Mouse (Mus musculus): Measurements from ENCODE around the gene Gab2.

The Gab2 gene

DNA sequence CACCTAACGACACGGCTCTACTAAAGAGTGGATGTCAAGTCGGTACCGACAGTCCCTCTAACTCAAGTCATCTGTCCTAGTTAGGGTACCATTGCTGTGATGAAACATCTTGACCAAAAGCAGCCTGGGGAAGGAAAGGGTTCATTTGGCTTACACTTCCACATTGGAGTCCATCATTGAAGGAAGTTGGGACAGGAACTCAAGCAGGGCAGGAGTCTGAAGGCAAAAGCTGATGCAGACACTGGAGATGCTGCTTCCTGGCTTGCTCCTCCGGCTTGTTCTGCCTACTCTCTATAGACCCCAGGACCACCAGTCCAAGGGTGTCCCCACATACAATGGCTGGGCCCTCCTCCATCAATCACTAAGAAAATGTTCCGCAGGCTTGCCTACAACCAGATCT lies 234.3 kb downstream of the Gab2 start:
- no peak for DNase-seq (ENCODE audit: low read depth, low spot score)

DNA sequence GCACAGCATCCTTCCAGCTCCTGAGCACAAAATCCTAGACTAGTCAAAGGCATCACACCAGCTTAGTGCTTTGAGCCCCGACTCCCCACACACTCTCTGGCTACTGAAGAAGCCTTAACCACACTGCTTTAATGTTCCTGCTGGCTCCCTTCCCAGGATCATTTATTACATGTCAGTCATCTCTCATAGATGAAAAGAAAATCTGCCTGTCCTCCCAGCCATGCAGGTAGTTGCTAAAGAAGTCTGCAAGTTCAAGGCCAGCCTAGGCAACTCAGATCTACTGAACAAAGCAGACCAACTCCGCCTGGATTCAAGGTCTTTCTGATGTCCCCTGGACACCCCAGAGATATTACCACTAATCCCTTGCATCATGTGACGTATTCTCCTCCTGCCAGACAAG lies 236.3 kb downstream of the Gab2 start:
- no peak for DNase-seq (ENCODE audit: low read depth, low spot score)

- DNase-seq (ENCODE audit: low read depth, low spot score) = no peak
Observed at GRCm38 (mm10) chr7:97324342-97324741, 243.0 kb downstream of the Gab2 start.

DNA sequence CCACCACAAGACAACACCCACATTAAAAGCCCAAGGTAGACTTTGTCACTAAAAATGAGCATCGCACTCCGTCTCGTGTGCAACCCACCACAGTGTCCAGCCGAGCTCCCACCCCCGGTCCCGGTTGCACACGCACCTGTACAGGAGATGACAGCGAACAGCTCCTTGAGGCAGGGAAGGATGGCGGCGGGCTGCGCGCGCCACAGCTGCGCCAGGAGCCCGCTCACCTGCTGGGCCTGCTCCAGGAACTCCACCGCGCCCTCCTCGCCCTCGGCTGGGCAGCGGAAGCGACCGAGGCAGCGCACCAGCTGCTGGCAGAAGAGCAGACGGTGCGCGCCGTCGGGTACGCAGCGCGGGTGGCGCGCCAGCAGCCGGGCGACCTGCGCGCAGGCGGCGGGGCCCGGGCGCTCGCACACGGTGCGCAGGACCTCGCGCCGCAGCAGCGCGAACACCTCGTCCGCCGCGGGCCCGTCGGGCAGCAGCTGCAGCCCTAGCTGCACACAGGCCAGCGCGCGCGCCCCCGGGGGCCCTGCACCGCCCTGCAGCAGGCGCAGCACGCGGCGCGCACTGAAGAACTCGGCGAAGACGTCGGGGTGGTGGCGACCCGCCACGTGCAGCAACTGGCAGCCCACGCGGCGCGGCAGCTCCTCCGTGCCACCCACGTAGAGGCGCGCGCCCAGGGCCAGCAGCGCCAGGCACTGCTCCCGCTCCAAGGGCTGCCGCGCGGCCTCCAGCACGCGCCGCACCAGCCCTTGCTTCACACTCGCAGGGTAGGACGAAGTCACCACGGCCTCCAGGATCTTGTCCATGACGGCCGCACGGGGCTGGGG lies 244.0 kb downstream of the Gab2 start:
- no peak for DNase-seq (ENCODE audit: low read depth, low spot score)

- no peak for DNase-seq (ENCODE audit: low read depth, low spot score)
Observed at GRCm38 (mm10) chr7:97327376-97327775, 246.0 kb downstream of the Gab2 start.

DNA sequence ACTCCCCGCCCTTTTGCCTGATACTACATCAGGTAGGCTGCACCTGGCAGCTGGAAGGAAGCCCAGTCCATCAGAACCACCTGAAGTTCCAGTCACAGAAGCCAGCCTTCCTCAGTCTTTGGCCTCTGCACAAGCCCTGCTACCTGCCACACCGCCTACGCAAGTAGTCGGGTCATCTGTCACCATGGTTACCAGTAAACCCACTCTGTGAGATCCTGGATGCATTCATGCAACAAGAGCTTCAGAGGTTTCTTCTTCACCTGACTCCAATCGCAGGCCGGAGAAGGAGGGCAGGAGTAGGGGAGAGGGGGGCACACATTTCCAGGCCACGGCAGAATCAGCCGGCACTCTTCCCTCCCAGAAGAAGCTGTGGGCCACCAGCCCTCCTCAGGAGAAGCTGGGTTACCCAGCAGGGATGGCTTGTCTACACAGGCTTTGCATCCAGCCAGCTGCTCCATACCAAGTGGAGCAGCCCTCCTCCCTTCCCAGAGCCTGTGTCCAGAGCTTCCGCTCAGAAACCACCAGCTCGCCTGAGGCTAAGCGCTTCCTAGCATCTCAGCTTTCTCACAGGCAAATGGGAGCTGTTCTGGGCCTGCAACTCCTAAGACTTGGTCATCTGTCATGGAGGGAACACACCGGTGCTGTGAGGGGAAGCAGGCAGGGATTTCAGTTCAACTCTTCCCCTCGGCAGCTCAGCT lies 247.7 kb downstream of the Gab2 start:
- no peak for DNase-seq (ENCODE audit: low read depth, low spot score)

DNA sequence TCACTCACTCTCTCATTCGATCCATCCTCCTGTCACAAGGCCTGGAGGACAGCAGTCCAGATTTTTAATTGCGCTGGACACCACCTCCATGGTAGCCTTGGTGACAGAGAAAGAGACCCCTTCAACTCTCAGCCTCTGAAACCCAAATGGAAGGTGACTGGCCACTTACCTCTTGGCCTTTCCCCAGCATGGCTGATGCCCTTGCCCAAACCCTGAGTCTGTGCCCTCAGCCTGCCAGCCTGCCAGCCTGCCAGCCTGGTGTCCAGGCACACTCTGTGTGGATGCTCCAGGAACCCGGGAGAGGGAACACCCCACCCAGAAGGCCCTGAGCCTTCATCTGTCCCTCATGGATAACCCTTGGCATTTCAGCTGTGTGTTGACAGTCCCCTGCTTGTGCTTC lies 248.3 kb downstream of the Gab2 start:
- DNase-seq (ENCODE audit: low read depth, low spot score) = no peak

DNA sequence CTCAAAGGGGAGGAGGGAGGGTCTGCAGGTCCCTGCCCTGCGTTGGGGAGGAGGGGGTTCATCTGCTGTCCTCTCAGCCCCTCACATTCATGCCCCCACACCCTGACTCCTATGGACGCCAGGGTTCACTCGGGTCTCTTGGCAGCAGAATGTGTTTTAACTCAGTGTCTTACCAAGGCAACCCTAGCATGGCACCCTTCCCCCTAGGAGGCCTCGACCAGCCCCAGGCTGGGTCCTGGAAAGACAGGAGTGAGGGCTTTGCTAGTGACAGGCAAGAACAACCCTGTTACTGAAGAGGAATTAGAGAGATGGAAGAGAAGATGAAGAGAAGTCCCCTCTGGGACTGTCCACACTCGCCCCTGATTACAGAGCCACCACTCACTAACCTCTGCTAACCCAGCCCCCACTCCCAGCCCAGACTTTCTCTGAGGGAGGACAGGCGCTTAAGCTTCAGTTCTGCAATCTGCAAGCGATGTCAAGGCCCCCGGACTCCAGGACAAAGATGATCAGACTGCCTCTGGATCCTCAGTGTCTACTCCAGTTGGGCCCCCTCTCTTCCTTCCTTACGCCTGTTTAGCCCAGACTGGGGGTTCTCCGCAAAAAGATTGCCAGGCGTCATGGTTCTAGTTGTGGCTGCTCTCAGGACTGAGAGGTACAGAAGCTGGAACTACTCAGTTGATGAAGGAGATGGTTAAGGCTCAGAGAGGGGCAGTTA lies 249.7 kb downstream of the Gab2 start:
- DNase-seq (ENCODE audit: low read depth, low spot score) = peak; percentile 41

DNA sequence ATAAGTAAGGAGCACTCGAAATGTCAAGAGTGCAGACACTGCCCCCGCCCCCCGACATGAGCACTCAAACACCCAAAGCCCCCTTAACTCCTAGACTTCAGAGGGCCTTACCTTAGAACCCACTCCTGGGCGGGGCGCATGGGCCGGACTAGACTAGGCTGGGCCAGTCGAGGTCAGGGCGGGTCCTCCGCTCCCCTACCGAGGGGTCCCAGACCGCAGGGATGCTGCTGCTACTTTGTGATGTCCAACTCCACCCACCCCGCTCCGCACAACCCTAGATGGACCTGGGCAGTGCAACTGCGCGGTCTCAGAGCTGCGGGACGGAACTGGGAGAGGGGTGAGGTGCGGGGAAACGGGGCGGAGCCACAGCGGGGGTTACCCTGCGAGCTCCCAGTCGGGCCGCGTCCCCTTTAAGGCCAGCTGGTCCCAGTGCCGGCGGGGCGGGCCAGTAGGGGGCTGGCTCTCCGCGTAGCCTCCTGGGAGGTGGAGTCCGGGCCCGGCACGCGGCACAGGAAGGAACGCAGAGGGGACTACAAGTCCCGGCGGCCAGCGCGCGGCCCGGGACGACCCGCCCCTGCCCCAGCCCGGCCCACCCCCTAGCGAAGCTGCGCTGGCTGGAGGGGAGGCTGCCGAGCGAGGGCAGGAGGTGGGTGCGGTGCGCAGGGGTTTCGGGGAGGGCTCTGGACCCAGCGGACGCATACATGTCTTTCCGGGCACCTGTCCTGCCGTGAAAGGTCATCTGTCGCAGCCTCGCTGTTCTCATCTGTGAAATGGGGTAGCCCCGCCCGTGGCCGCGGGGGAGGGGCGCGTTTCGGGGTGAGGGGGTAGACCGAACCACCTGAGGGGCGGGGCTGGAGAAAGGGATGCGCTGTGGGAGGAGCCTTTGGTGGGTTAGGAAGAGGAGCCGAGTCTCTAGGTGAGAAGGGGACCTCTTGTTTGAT lies 250.6 kb downstream of the Gab2 start, which contains the start of the genes Usp35 and Kctd21:
Gene Usp35, minus strand, starts transcription at position 295 of the 941 bp plus-strand sequence.
Gene Kctd21, plus strand, starts transcription at position 602 of the 941 bp plus-strand sequence.
- peak; percentile 97 for DNase-seq (ENCODE audit: low read depth, low spot score)

GRCm38 (mm10) chr7:97332667-97333041 lies 251.3 kb downstream of the Gab2 start:
- no peak for DNase-seq (ENCODE audit: low read depth, low spot score)

GRCm38 (mm10) chr7:97333113-97333898 lies 251.9 kb downstream of the Gab2 start:
- no peak for DNase-seq (ENCODE audit: low read depth, low spot score)

GRCm38 (mm10) chr7:97334406-97334805 lies 253.0 kb downstream of the Gab2 start:
- no peak for DNase-seq (ENCODE audit: low read depth, low spot score)

- DNase-seq (ENCODE audit: low read depth, low spot score) = peak; percentile 58
Observed at GRCm38 (mm10) chr7:97336678-97337077, 255.3 kb downstream of the Gab2 start.

DNA sequence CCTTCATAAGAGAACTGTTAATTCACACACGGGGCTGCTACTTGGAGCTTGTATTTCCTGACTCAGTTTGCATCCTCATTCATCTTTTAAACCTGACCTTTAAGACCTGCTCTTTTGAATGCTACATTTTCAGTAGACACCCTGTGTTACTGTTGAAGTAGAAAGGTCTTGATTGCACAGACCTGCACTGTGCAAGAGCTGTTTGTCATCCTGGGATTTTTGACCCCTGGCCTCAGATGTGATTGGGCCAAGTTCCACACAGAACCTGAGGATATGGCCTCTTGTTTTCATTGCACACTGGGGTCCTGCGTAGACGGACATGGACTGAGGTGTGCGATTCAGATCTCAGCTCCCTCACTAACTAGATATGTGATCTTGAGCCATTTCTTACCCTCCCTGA lies 257.2 kb downstream of the Gab2 start:
- no peak for DNase-seq (ENCODE audit: low read depth, low spot score)

DNA sequence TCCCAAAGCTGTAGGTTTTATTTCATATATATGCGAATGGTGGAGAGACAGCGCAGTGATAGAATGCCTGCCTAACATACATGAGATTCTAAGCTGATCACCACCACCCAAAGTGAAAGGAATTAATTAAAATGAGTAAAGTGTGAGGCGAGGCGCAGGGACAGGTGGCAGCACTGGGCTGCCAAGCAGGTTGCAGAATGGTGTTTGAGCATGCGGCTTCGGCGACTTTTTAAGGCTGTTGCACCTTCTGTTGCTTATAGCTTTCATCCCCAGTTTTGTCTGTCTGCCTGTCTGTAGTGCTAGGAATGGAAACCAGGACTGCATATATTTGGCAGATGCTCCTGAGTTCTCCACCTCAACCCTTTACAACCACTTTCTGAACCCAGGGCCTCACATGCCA lies 258.2 kb downstream of the Gab2 start:
- no peak for DNase-seq (ENCODE audit: low read depth, low spot score)

- DNase-seq (ENCODE audit: low read depth, low spot score) = no peak
Observed at GRCm38 (mm10) chr7:97340907-97341849, 259.8 kb downstream of the Gab2 start.

- no peak for DNase-seq (ENCODE audit: low read depth, low spot score)
Observed at GRCm38 (mm10) chr7:97342961-97343360, 261.6 kb downstream of the Gab2 start.

- DNase-seq (ENCODE audit: low read depth, low spot score) = no peak
Observed at GRCm38 (mm10) chr7:97344655-97345054, 263.3 kb downstream of the Gab2 start.

- no peak for DNase-seq (ENCODE audit: low read depth, low spot score)
Observed at GRCm38 (mm10) chr7:97345229-97345871, 264.0 kb downstream of the Gab2 start.

Measured in A20 (cell line).